Mouse (Mus musculus) kidney, adult 2 months (tissue): ENCODE data around the gene Reps1. TPM values are rescaled to one million over a fixed set of nuclear protein-coding genes. Genes with fewer than 3 reads are reported as not detected.

ENCODE experiments used
- DNase-seq: peaks from one replicate; pipeline ENCODE4 v3.0.0; 2021
- H3K27ac ChIP-seq: fragments of 200-500 bp; 2 replicates; pipeline ENCODE4 v1.5.1; 2012; ENCODE audit warnings: low read depth, low read length, control low read depth, inconsistent platforms; ENCODE audit not compliant: insufficient read depth
- H3K27me3 ChIP-seq: fragments of 200-500 bp; replicated peaks from 2 replicates; pipeline ENCODE4 v1.6.1; 2012; ENCODE audit warnings: mild to moderate bottlenecking, moderate library complexity, low read length, inconsistent platforms; ENCODE audit not compliant: control insufficient read depth, insufficient read depth
- H3K36me3 ChIP-seq: fragments of 200-500 bp; 2 replicates; pipeline ENCODE4 v1.6.1; 2012; ENCODE audit warnings: mild to moderate bottlenecking, moderate library complexity, low read length, inconsistent platforms; ENCODE audit not compliant: control insufficient read depth, insufficient read depth
- H3K4me1 ChIP-seq: fragments of 200-500 bp; 2 replicates; pipeline ENCODE4 v1.6.1; 2011; ENCODE audit warnings: low read length; ENCODE audit not compliant: control insufficient read depth, insufficient read depth
- H3K4me3 ChIP-seq: fragments of 200-500 bp; 2 replicates; pipeline ENCODE4 v1.5.1; 2011; ENCODE audit warnings: mild to moderate bottlenecking, low read depth, low read length, control low read depth; ENCODE audit not compliant: insufficient read depth
- CTCF ChIP-seq: fragments of 200-500 bp; conservative IDR thresholded peaks from 2 replicates; pipeline ENCODE4 v1.5.1; 2011; ENCODE audit warnings: low read depth, mild to moderate bottlenecking, control low read depth, low read length, moderate library complexity, mixed read lengths; ENCODE audit not compliant: insufficient read depth, insufficient read length
- POLR2A ChIP-seq: fragments of 200-500 bp; IDR thresholded peaks from one replicate; pipeline ENCODE4 v1.6.1; 2011; ENCODE audit warnings: low read depth, low read length, control low read depth
- WGBS: fragments of 180-500 bp; shearing (Covaris S2); methylation state at CpG from one replicate; pipeline ENCODE4 v1.1.7; 2018; 5-methylcytosine and 5-hydroxymethylcytosine counted together
- polyA plus RNA-seq: library from polyadenylated mRNA; depleted of rRNA; stranded (reverse); fragments of >200 nt; gene quantifications from 2 replicates; pipeline ENCODE4 v1.2.3, GENCODE M21; 2012

Gene Reps1
- polyA plus RNA-seq, 1 experiment = 31.8 TPM

- no peak overlapping the region for H3K27ac ChIP-seq
- WGBS = 80% methylated on average over 7 of the region's 7 CpGs
- H3K36me3 ChIP-seq = no peaks in the 10 kb centered on the region
- H3K27me3 ChIP-seq = no peaks in the 10 kb centered on the region
- H3K4me3 ChIP-seq = no peak overlapping the region
- no peak for DNase-seq
- TF ChIP-seq CTCF = no peak
- peaks cover 30% of the 10 kb centered on the region for H3K4me1 ChIP-seq
Measured at GRCm38 (mm10) chr10:18064606-18065228, 9.1 kb downstream of the Reps1 start.

GRCm38 (mm10) chr10:18066031-18066439 is 10.4 kb downstream of the Reps1 start:
- peak; percentile 53 for DNase-seq
- Histone ChIP-seq H3K4me3 (no peak overlapping the region), H3K36me3 (no peaks in the 10 kb centered on the region), H3K4me1 (peaks cover 37% of the 10 kb centered on the region), H3K27ac (no peak overlapping the region), H3K27me3 (no peaks in the 10 kb centered on the region)
- no peak for TF ChIP-seq POLR2A
- no peak for TF ChIP-seq CTCF
- WGBS = 77% methylated on average over 10 of the region's 10 CpGs

- 64% methylated on average over 10 of the region's 10 CpGs for WGBS
- DNase-seq = no peak
- H3K27ac ChIP-seq = 0 out of 2 replicates have a peak overlapping the region, but pooled peaks have one; percentile 16
- TF ChIP-seq CTCF (no peak), POLR2A (no peak)
- peaks cover 33% of the 10 kb centered on the region for H3K4me1 ChIP-seq
- H3K27me3 ChIP-seq = no peaks in the 10 kb centered on the region
- H3K36me3 ChIP-seq = no peaks in the 10 kb centered on the region
- no peak overlapping the region for H3K4me3 ChIP-seq
Measured at GRCm38 (mm10) chr10:18067761-18068446, 12.2 kb downstream of the Reps1 start.

- Histone ChIP-seq H3K27me3 (no peaks in the 10 kb centered on the region), H3K36me3 (no peaks in the 10 kb centered on the region), H3K4me3 (no peak overlapping the region), H3K4me1 (peaks cover 40% of the 10 kb centered on the region), H3K27ac (no peak overlapping the region; the same call in 1 of the 2 replicates)
- 76% methylated on average over 2 of the region's 2 CpGs for WGBS
- no peak for DNase-seq
- TF ChIP-seq CTCF = no peak
- no peak for TF ChIP-seq POLR2A
Measured at GRCm38 (mm10) chr10:18068880-18069279, 13.2 kb downstream of the Reps1 start.

GRCm38 (mm10) chr10:18069576-18069975 is 13.9 kb downstream of the Reps1 start:
- 62% methylated on average over 2 of the region's 2 CpGs for WGBS
- H3K4me3 ChIP-seq = no peak overlapping the region
- no peak for DNase-seq
- H3K4me1 ChIP-seq = peaks cover 45% of the 10 kb centered on the region
- no peaks in the 10 kb centered on the region for H3K27me3 ChIP-seq
- no peaks in the 10 kb centered on the region for H3K36me3 ChIP-seq
- TF ChIP-seq CTCF = no peak
- no peak for TF ChIP-seq POLR2A
- peak overlapping the region; percentile 30; the same call in 1 of the 2 replicates for H3K27ac ChIP-seq

GRCm38 (mm10) chr10:18070144-18070543 is 14.5 kb downstream of the Reps1 start:
- no peak for TF ChIP-seq POLR2A
- TF ChIP-seq CTCF = no peak
- WGBS = 36% methylated on average over 3 of the region's 3 CpGs
- Histone ChIP-seq H3K27me3 (no peaks in the 10 kb centered on the region), H3K4me3 (no peak overlapping the region), H3K27ac (peak overlapping the region; percentile 30; the same call in 1 of the 2 replicates), H3K36me3 (no peaks in the 10 kb centered on the region), H3K4me1 (peaks cover 47% of the 10 kb centered on the region)
- peak; percentile 41 for DNase-seq

GRCm38 (mm10) chr10:18070616-18071015 is 15.0 kb downstream of the Reps1 start:
- Histone ChIP-seq H3K27ac (peak overlapping the region; percentile 65), H3K36me3 (no peaks in the 10 kb centered on the region), H3K4me1 (peaks cover 47% of the 10 kb centered on the region), H3K27me3 (no peaks in the 10 kb centered on the region), H3K4me3 (no peak overlapping the region)
- no peak for DNase-seq
- TF ChIP-seq POLR2A = no peak
- no peak for TF ChIP-seq CTCF
- 41% methylated on average over 2 of the region's 2 CpGs for WGBS
